Mouse (Mus musculus): Measurements from ENCODE around the gene Junb.

Junb gene

GRCm38 (mm10) chr8:84978248-84978940 lies at the start of gene Junb:
Junb (minus strand) TSS chr8:84978718.
- peak; percentile 89 for DNase-seq (ENCODE audit: low read depth, low spot score)

GRCm38 (mm10) chr8:85027922-85028321 lies 49.4 kb upstream of the Junb start:
- no peak for DNase-seq (ENCODE audit: low read depth, low spot score)

- DNase-seq (ENCODE audit: low read depth, low spot score), result peak; percentile 18
Observed at GRCm38 (mm10) chr8:85027516-85027855, 49.0 kb upstream of the Junb start.

GRCm38 (mm10) chr8:85026670-85027515 lies 48.4 kb upstream of the Junb start, which contains the start of gene Trir:
Trir (plus strand) TSS chr8:85026823.
- peak; percentile 97 for DNase-seq (ENCODE audit: low read depth, low spot score)

DNA sequence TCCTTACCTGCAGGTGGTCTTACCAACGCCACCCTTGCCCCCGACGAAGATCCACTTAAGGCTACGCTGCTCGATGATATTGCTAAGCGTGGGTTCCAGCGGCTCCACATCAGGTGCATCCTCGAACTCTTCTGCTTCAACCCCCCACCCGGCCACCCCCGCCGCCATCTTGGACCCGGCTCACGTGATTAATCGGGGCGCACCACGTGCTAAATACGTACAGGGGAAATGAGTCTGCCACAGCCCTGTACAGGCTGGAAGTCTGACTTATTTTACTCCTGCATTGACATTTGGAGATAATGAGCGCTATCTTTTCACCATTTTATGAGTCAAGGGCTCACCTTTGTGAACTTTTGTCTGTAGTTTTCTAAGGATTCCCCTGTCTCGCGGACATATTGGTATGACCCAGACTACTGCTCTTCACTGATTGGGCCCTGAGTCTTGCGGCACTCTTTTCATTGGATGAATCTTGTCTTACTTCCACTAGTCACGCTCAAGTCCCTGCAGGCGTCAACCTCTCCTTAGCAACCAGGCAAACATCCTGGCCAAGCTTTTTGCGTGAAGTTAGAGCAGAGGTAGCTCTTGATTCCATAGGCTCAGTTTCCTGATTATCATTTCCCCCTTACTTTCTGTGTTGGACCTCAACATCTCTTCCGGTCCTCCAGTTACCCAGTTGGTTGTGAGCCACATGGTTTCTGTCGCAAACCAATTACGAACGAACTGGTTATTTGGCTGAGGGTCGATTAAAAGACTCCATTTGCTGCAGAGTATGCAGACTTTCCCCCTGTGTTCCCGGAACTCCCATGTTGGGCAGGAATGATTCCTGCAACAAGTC lies 46.8 kb upstream of the Junb start, which contains the start of gene Asna1:
Gene Asna1 (minus strand): TSS at position 184 of the 835 bp plus-strand sequence.
- DNase-seq (ENCODE audit: low read depth, low spot score), result peak; percentile 94

DNA sequence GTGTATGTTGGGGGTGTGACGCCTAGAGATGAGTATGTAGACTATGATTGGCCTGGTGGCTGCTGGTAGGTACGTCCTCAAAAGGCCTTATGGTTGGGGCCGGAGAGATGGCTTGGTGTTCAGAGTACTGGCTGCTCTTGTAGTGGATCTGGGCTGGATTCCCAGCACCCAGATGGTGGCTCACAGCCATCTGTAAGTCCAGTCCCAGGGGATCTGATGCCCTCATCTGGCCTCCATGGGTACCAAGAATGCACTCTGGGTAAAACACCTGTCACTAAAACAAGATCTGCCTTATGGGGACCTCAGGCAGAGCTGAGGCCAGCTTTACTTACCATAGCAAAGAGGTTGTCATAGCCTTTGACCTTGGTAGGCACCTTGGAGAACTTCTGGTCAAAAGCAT lies 45.3 kb upstream of the Junb start:
- no peak for DNase-seq (ENCODE audit: low read depth, low spot score)

- DNase-seq (ENCODE audit: low read depth, low spot score), result no peak
Observed at GRCm38 (mm10) chr8:85021514-85022055, 43.1 kb upstream of the Junb start.

DNA sequence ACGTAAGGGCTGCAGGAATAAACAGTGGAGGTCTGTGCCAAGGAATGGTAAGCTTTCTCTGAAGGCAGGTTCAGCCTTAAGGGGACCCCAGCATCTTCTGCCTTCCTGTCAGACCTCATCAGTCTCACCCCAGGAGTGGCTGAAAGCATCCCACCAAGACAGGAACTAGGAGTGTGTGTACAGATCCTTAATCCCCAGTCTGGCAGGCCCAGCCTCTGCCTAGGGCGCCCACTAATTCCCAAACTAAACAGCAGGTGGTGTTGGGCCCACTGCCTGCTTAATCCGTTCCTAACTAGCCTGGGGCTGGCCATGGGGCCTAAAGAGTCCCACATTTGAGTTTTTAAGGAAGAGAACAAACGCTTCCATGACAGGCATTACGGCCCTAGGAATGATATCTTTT lies 38.7 kb upstream of the Junb start:
- DNase-seq (ENCODE audit: low read depth, low spot score), result no peak

DNA sequence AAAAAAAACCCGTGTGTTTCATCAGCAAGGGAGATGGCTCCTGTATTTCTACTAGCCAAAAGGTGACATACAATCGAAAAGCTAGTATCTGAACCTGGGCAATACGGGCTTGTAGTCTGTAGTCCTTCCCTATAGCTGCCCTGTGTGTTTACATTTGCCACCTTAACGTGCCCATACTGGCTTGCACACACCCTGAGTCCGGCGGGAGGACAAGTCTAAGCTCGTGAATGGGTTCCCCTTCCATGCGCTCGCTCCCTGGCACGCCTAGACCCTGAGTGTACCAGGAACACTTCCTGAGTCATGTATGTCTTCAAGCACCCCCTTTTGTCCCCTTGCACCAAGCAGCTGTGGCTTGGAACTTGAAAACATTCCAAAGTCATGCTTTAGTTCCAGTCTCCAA lies 38.2 kb upstream of the Junb start:
- DNase-seq (ENCODE audit: low read depth, low spot score), result no peak

GRCm38 (mm10) chr8:85014431-85014830 lies 35.9 kb upstream of the Junb start, which contains the start of gene Best2:
Best2 (minus strand) TSS chr8:85014531.
- no peak for DNase-seq (ENCODE audit: low read depth, low spot score)

DNA sequence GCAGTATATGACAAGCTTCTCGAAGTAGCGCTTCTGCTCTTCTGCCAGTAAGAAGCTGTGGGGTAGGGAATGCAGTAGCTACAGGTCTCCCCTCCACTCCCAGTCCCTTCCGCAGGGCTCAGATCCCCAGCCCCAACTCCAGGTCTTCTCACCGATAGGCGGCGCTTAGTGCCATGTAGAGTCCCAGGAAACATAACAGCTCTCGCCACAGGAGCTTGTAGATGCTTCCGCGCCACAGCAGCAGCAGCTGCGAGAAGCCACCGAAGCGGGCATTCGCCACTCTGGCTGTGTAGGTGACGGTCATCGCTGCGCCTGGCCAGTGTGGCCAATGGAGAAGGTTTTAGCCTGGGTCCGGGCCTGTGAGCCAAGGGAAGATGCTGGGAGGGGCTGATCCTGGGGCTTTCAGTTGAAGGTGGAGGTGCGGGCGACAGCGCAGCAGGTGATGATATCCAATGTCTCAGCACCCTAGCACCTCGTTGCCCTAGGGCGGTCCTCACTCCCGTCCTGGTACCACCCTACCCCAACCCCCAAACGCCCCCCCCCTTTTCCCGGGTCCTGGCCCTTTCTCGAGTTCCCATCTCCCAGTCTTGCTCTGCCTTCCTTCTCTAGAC lies 34.8 kb upstream of the Junb start:
- DNase-seq (ENCODE audit: low read depth, low spot score), result peak; percentile 85

GRCm38 (mm10) chr8:85011242-85011641 lies 32.7 kb upstream of the Junb start:
- peak; percentile 19 for DNase-seq (ENCODE audit: low read depth, low spot score)

DNA sequence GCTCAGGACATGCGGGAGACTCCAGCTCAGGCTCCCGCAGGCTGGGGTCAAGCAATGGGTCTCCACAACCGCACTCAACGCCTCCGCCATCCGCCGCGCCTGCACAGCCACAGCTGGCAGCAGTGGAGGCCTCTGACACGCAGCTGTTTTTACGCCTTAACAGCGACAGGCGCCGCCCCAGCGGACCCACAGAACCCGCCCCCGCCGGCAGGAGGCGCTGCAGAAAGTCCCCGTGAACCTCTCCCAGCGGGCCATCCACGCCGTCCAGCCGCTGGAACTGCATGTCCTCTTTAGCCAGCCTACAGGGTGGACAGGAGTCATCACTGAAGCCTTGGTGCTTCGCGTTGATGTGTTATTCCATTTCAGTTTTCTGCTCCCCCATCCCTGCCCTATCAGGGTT lies 29.2 kb upstream of the Junb start:
- DNase-seq (ENCODE audit: low read depth, low spot score), result peak; percentile 28

GRCm38 (mm10) chr8:84997649-84998295 lies 19.3 kb upstream of the Junb start:
- peak; percentile 91 for DNase-seq (ENCODE audit: low read depth, low spot score)

DNA sequence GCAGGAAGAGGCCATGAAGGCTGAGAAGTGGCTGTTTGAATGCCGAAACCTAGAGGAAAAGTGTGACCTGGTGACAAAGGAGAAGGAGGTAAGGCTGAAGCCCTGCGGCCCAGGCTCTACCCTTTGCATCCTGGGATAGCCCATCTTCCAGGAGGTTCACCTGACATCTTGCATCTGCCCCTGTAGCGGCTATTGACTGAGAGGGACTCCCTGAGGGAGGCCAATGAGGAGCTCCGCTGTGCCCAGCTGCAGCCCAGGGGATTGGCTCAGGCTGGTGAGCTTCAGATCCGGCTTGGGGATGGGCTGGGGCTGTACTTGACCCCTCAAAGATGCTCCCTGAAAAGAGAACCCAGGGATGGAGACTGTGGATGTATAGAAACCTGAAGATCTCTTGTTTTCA lies 18.5 kb upstream of the Junb start:
- no peak for DNase-seq (ENCODE audit: low read depth, low spot score)

- no peak for DNase-seq (ENCODE audit: low read depth, low spot score)
Observed at GRCm38 (mm10) chr8:84995680-84996079, 17.2 kb upstream of the Junb start.

GRCm38 (mm10) chr8:84994375-84994774 lies 15.9 kb upstream of the Junb start:
- DNase-seq (ENCODE audit: low read depth, low spot score), result no peak

DNA sequence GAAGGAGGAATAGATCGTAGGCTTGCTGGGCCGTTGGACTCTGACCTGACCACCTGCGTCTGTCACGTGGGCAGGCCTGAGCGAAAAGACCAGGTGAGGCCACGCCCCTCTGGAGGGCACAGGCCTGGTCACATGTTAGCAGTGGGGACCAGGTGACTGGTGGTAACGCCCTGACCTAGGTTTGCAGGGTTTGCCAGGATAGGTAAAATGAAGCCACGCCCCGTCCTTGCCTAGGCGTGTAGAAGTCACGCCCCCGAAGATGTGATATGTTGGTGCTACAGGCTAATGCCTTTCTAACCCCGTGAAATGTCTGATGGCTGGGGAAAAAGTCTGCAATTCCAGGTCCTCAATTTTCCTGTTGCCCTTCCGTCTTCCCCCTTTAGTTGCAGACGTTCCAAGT lies 12.3 kb upstream of the Junb start:
- DNase-seq (ENCODE audit: low read depth, low spot score), result no peak

DNA sequence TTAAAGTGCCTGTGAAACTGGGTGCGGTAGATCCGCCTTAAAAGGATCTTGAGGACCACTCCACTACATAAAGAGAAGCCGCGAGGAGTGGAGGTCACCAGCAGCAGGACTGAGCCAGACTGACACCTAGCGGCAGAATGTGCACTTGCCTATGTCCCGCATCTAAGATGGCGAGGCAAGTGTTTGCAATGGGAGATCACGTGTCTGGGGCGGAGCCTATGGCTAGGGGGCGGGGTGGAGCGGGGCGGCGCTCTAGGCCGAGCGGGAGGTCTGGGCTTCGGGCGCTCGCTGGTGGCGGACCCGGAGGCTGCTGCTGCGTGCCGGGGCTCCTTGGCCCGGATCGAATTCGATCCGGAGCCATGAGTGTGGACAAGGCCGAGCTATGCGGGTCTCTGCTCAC lies 11.8 kb upstream of the Junb start, which contains the start of gene Hook2:
Gene Hook2 (plus strand): TSS at position 255 of the 400 bp plus-strand sequence.
- peak; percentile 99 for DNase-seq (ENCODE audit: low read depth, low spot score)

- peak; percentile 93 for DNase-seq (ENCODE audit: low read depth, low spot score)
Observed at GRCm38 (mm10) chr8:84989810-84990209, 11.3 kb upstream of the Junb start.

GRCm38 (mm10) chr8:84989311-84989731 lies 10.8 kb upstream of the Junb start:
- no peak for DNase-seq (ENCODE audit: low read depth, low spot score)

Measured in mesoderm, embryonic 11.5 days (tissue).